Mouse (Mus musculus): ENCODE measurements at regions not wholly inside any gene's neighbourhood (a gene's known extent, or its start where the extent isn't known, plus 50 kb on each side); places are given as distances from the start of the nearest gene placed in this dataset.
"Not testable (repeated sequence)": the region's sequence is repeated elsewhere in the genome, so short reads cannot be mapped to it uniquely, and the experiment has no call there.

DNA sequence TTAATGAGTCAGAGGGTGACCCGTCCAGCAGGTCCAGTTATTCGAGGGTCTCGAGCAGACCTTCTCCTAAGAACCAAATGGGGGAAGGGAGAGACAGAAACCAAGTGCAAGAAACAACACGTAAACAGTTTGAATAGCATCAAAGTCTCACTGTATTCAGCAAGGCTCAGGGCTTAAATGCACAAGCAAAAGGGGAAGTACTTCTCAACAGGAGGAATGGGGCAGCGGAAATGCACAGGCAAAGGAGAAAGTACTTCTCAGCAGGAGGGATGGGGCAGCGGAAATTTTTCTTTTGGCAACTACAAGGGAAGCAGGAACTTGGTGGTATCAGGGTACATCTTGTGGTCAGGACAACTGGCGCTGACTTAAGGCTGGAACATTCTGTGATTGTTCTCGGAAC, 330.6 kb downstream of the 9430069I07Rik start:
- not testable (repeated sequence) for H3K9ac ChIP-seq (replicated peaks; ENCODE audit: low read depth, low read length); H3K4me3 ChIP-seq (ENCODE audit: low read depth, low read length); H3K27me3 ChIP-seq (ENCODE audit: control insufficient read depth, insufficient read depth, low read length); H3K36me3 ChIP-seq (ENCODE audit: control insufficient read depth, insufficient read depth, low read length); H3K4me1 ChIP-seq (ENCODE audit: control insufficient read depth, insufficient read depth, low read length); H3K9me3 ChIP-seq (ENCODE audit: control insufficient read depth, low read length); H3K4me2 ChIP-seq (ENCODE audit: low read depth, low read length); ATAC-seq (ENCODE audit: low read depth); H3K27ac ChIP-seq (ENCODE audit: low read depth, low read length)
- 88% methylated on average over 8 of the region's 8 CpGs for WGBS

DNA sequence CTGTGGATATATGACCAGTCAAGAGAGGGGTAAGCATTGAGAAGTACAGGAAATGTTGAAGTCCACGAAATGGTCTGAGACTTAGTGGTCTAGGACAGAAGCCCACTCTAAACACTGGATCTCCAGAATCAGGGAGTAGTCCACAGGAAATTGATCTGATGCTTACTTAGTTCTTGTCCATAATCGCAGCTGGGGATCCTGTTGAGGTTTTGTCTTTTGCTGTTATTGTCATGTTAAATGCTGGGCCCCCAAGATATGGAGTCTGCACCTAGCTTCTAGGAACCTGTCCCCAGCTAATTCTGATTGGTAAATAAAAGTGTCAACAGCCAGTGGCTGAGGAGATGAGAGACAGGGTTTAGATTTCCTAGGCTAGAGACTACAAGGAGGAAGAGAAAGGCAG, 332.3 kb downstream of the 9430069I07Rik start:
- H3K27ac ChIP-seq (ENCODE audit: low read depth, low read length), result no peak overlapping the region
- no peak overlapping the region for H3K4me3 ChIP-seq (ENCODE audit: low read depth, low read length)
- H3K4me1 ChIP-seq (ENCODE audit: control insufficient read depth, insufficient read depth, low read length), result no peaks in the 10 kb centered on the region
- ATAC-seq (ENCODE audit: low read depth), result no peak
- no peaks in the 10 kb centered on the region for H3K9me3 ChIP-seq (ENCODE audit: control insufficient read depth, low read length)
- H3K9ac ChIP-seq (replicated peaks; ENCODE audit: low read depth, low read length), result no peak overlapping the region
- 86% methylated on average over 2 of the region's 2 CpGs for WGBS
- no peak overlapping the region for H3K4me2 ChIP-seq (ENCODE audit: low read depth, low read length)
- no peaks in the 10 kb centered on the region for H3K27me3 ChIP-seq (ENCODE audit: control insufficient read depth, insufficient read depth, low read length)
- no peaks in the 10 kb centered on the region for H3K36me3 ChIP-seq (ENCODE audit: control insufficient read depth, insufficient read depth, low read length)

DNA sequence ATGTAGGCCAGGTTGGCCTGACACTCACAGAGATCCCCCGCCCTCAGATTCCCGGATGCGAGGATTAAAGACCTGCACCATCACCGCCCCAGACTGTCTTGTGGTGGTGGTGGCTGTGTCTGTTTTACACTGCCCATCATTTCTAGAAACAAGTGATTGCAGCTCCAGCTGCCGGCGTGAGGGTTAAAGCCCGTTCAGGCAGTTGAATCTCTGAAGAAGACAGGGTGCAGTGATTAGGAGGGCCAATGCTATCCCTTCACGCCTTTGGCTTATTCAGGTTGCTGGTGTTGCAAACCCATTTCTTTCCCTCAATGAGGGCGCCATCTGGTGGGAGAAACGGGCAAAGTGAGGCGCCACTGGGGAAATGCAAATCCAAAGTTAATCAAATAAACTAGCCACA, 335.8 kb downstream of the 9430069I07Rik start:
- Histone ChIP-seq H3K9ac (replicated peaks; ENCODE audit: low read depth, low read length) (no peak overlapping the region), H3K4me2 (ENCODE audit: low read depth, low read length) (no peak overlapping the region), H3K4me3 (ENCODE audit: low read depth, low read length) (no peak overlapping the region), H3K36me3 (ENCODE audit: control insufficient read depth, insufficient read depth, low read length) (no peaks in the 10 kb centered on the region), H3K9me3 (ENCODE audit: control insufficient read depth, low read length) (no peaks in the 10 kb centered on the region), H3K4me1 (ENCODE audit: control insufficient read depth, insufficient read depth, low read length) (no peaks in the 10 kb centered on the region), H3K27me3 (ENCODE audit: control insufficient read depth, insufficient read depth, low read length) (no peaks in the 10 kb centered on the region), H3K27ac (ENCODE audit: low read depth, low read length) (no peak overlapping the region)
- WGBS, result 31% methylated on average over 11 of the region's 11 CpGs
- ATAC-seq (ENCODE audit: low read depth), result peak; percentile 74

DNA sequence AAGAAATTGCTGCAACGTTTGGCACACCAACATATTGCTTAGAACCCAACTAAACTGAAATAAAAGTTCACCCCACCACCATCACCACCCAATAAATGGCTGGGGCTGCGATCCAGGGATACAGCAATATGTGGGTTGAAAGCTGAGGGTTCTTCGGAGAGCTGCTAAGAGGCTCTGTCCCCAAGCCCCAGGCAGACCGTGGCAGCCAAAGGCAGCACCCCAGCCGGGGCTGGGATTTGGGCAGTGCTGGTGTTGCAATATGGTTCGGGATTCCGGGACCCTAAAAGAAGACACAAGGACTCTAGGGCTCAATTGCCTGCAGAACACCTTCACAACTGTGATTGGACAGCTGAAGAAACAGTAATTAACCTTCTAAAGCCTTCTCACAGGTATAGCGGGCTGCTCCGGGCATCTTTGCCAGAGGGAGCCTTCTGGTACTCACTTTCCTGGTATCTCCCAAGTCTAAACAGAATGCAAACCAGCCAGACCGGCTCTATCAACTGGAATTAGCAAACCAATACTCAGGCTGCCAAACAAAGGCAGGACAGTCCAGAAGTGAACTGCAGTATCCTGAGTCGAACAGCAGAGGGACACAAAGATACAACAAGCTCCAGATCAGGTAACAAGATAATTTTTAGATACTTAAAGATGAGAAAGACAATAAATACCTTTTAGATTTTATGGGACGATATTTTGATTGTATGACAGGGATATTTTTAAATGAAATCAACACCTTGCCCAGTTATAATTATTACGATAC, 341.1 kb downstream of the 9430069I07Rik start:
- H3K27ac ChIP-seq (ENCODE audit: low read depth, low read length), result no peak overlapping the region
- no peaks in the 10 kb centered on the region for H3K4me1 ChIP-seq (ENCODE audit: control insufficient read depth, insufficient read depth, low read length)
- no peak overlapping the region for H3K9ac ChIP-seq (replicated peaks; ENCODE audit: low read depth, low read length)
- H3K36me3 ChIP-seq (ENCODE audit: control insufficient read depth, insufficient read depth, low read length), result no peaks in the 10 kb centered on the region
- peak; percentile 82 for ATAC-seq (ENCODE audit: low read depth)
- no peaks in the 10 kb centered on the region for H3K9me3 ChIP-seq (ENCODE audit: control insufficient read depth, low read length)
- no peaks in the 10 kb centered on the region for H3K27me3 ChIP-seq (ENCODE audit: control insufficient read depth, insufficient read depth, low read length)
- no peak overlapping the region for H3K4me2 ChIP-seq (ENCODE audit: low read depth, low read length)
- WGBS, result 52% methylated on average over 13 of the region's 13 CpGs
- no peak overlapping the region for H3K4me3 ChIP-seq (ENCODE audit: low read depth, low read length)

DNA sequence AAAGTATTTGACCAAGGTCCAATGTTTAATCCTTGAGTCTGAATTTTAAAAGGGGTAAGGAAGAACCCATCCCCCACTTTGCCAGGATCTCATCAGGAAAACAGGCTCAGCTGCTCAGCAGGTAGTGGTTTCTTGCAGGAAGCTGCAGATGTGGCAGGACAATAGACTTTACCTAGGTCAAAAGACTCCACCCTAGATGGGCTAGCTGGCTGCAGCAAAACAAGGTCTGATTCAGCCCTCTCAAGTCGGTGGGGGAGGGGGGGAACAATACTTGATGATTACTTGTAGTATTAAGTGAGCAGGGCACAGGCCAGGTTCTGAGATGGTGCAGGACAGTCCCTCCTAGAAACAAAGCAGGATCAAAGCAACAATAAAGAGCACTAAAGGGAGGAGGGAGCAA, 349.1 kb downstream of the 9430069I07Rik start:
- Histone ChIP-seq H3K9me3 (ENCODE audit: control insufficient read depth, low read length) (no peaks in the 10 kb centered on the region), H3K27ac (ENCODE audit: low read depth, low read length) (no peak overlapping the region), H3K27me3 (ENCODE audit: control insufficient read depth, insufficient read depth, low read length) (no peaks in the 10 kb centered on the region), H3K4me2 (ENCODE audit: low read depth, low read length) (no peak overlapping the region), H3K4me3 (ENCODE audit: low read depth, low read length) (no peak overlapping the region), H3K9ac (replicated peaks; ENCODE audit: low read depth, low read length) (no peak overlapping the region), H3K4me1 (ENCODE audit: control insufficient read depth, insufficient read depth, low read length) (no peaks in the 10 kb centered on the region), H3K36me3 (ENCODE audit: control insufficient read depth, insufficient read depth, low read length) (no peaks in the 10 kb centered on the region)
- ATAC-seq (ENCODE audit: low read depth), result no peak
- WGBS, result 42% methylated on average over 1 of the region's 1 CpGs

DNA sequence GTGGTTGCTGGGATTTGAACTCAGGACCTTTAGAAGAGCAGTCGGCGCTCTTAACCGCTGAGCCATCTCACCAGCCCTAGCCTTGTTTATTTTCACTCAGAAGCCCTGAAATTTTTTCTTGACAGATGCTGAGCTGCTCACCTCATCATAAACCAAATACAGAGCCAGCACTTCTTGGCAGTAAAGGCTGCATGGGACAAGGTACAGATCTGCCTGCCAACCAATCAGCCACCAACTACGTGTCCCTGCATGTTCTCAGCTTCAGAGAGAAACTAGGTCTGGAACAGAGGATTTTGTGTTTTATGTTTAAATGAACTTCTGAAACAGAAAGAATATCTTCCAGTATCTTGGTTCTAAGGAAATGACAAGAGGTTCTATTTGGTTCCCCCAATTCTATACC, 365.3 kb downstream of the 9430069I07Rik start:
- WGBS, result 91% methylated on average over 4 of the region's 4 CpGs
- H3K27ac ChIP-seq (ENCODE audit: low read depth, low read length), result no peak overlapping the region
- no peaks in the 10 kb centered on the region for H3K36me3 ChIP-seq (ENCODE audit: control insufficient read depth, insufficient read depth, low read length)
- no peak for ATAC-seq (ENCODE audit: low read depth)
- no peak overlapping the region for H3K4me2 ChIP-seq (ENCODE audit: low read depth, low read length)
- no peak overlapping the region for H3K9ac ChIP-seq (replicated peaks; ENCODE audit: low read depth, low read length)
- H3K4me3 ChIP-seq (ENCODE audit: low read depth, low read length), result no peak overlapping the region
- H3K27me3 ChIP-seq (ENCODE audit: control insufficient read depth, insufficient read depth, low read length), result no peaks in the 10 kb centered on the region
- no peaks in the 10 kb centered on the region for H3K4me1 ChIP-seq (ENCODE audit: control insufficient read depth, insufficient read depth, low read length)
- H3K9me3 ChIP-seq (ENCODE audit: control insufficient read depth, low read length), result no peaks in the 10 kb centered on the region

DNA sequence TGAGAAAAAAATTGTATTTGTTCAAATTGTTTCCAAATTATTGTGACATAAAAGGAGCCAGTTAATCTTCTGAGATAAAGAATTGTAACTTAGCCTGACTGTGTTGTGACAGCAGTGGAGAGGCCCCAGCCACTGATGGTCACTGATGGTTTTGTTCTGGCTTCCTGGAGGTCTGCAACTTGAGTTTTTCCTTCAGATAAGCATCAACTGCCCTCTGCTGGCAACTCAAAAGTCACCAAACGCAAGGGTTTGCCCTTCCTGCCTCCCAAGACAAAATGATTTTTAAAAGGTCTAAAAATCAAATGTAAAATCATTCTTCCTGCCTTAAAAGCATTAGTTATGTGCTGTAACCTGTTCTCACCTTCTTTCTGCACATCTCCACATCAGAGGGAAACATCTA, 382.6 kb downstream of the 9430069I07Rik start:
- Histone ChIP-seq H3K27ac (ENCODE audit: low read depth, low read length) (no peak overlapping the region), H3K36me3 (ENCODE audit: control insufficient read depth, insufficient read depth, low read length) (no peaks in the 10 kb centered on the region), H3K4me2 (ENCODE audit: low read depth, low read length) (no peak overlapping the region), H3K4me3 (ENCODE audit: low read depth, low read length) (no peak overlapping the region), H3K9ac (replicated peaks; ENCODE audit: low read depth, low read length) (no peak overlapping the region), H3K27me3 (ENCODE audit: control insufficient read depth, insufficient read depth, low read length) (no peaks in the 10 kb centered on the region), H3K4me1 (ENCODE audit: control insufficient read depth, insufficient read depth, low read length) (no peaks in the 10 kb centered on the region), H3K9me3 (ENCODE audit: control insufficient read depth, low read length) (no peaks in the 10 kb centered on the region)
- no peak for ATAC-seq (ENCODE audit: low read depth)
- WGBS, result 47% methylated on average over 1 of the region's 1 CpGs

DNA sequence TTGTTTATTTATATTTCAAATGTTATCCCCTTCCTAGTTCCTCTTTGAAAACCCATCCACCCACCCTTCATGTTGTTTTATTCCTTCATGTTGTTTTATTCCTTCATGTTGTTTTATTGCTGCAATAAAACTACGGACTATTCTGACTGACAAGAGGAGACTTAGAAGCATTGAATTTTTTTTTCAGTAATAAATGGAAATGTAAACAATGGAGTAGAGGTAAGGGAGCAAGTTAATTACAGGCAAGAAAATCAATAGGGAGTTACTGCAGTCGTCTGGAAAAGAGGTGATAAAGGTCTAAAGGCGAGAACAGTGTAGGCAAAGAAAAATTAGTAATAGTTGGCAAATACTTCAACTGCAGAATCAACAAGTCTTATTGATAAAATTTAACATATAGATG, 384.2 kb downstream of the 9430069I07Rik start:
- no peak overlapping the region for H3K4me3 ChIP-seq (ENCODE audit: low read depth, low read length)
- no peak for ATAC-seq (ENCODE audit: low read depth)
- H3K27me3 ChIP-seq (ENCODE audit: control insufficient read depth, insufficient read depth, low read length), result no peaks in the 10 kb centered on the region
- H3K4me1 ChIP-seq (ENCODE audit: control insufficient read depth, insufficient read depth, low read length), result no peaks in the 10 kb centered on the region
- 23% methylated on average over 3 of the region's 3 CpGs for WGBS
- H3K4me2 ChIP-seq (ENCODE audit: low read depth, low read length), result no peak overlapping the region
- no peaks in the 10 kb centered on the region for H3K9me3 ChIP-seq (ENCODE audit: control insufficient read depth, low read length)
- H3K36me3 ChIP-seq (ENCODE audit: control insufficient read depth, insufficient read depth, low read length), result no peaks in the 10 kb centered on the region
- H3K27ac ChIP-seq (ENCODE audit: low read depth, low read length), result no peak overlapping the region
- no peak overlapping the region for H3K9ac ChIP-seq (replicated peaks; ENCODE audit: low read depth, low read length)

DNA sequence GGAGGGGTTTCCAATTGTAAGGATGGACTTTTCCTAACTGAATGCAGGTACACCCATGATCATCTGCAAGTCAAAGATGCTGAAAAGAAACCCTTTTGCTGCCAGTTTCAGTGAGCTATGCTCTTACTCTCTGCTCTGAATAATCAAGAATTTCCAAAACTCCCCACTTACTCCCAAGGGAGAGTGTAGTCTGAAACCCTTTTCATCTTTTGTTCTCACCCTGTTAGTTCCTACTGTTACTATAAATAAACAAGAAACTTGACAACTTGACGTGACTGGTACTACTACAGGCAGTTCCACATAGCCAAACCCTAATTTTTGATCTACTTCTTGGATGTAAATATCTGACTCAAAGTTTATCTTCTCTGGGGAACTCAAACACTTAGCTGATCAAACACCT, 388.3 kb downstream of the 9430069I07Rik start:
- no peak overlapping the region for H3K4me3 ChIP-seq (ENCODE audit: low read depth, low read length)
- WGBS, result 51% methylated on average over 1 of the region's 1 CpGs
- H3K9ac ChIP-seq (replicated peaks; ENCODE audit: low read depth, low read length), result no peak overlapping the region
- no peaks in the 10 kb centered on the region for H3K27me3 ChIP-seq (ENCODE audit: control insufficient read depth, insufficient read depth, low read length)
- H3K36me3 ChIP-seq (ENCODE audit: control insufficient read depth, insufficient read depth, low read length), result no peaks in the 10 kb centered on the region
- ATAC-seq (ENCODE audit: low read depth), result no peak
- no peak overlapping the region for H3K27ac ChIP-seq (ENCODE audit: low read depth, low read length)
- H3K4me1 ChIP-seq (ENCODE audit: control insufficient read depth, insufficient read depth, low read length), result no peaks in the 10 kb centered on the region
- no peak overlapping the region for H3K4me2 ChIP-seq (ENCODE audit: low read depth, low read length)
- no peaks in the 10 kb centered on the region for H3K9me3 ChIP-seq (ENCODE audit: control insufficient read depth, low read length)

Measured in neural tube, embryonic 14.5 days (tissue).